Mouse (Mus musculus) lung, adult 2 months (tissue): Measurements from ENCODE around the gene Six1.

Experiments used
- CTCF ChIP-seq: fragments of 200-500 bp; IDR thresholded peaks from 2 replicates; pipeline ENCODE4 v1.5.1; 2011; ENCODE audit warnings: mild to moderate bottlenecking, low read length, control low read depth; ENCODE audit not compliant: insufficient read depth
- POLR2A ChIP-seq: fragments of 200-500 bp; IDR thresholded peaks from 2 replicates; pipeline ENCODE4 v1.6.1; 2011; ENCODE audit warnings: low read depth, mild to moderate bottlenecking, control low read depth, low read length, borderline replicate concordance; ENCODE audit errors: extremely low read depth

- TF ChIP-seq POLR2A (no peak), CTCF (no peak)
These were observed 44.9 kb upstream of the Six1 start for GRCm38 (mm10) chr12:73098593-73098992.
